Mouse (Mus musculus) G1E (cell line): ENCODE results near the gene Ifna2. TPM values are rescaled to one million over a fixed set of nuclear protein-coding genes. Genes with fewer than 3 reads are reported as not detected.

Source experiments
- ATAC-seq: 2 replicates; pipeline ENCODE4 v1.8.0; 2016; ENCODE audit warnings: mild to moderate bottlenecking; ENCODE audit not compliant: insufficient number of reproducible peaks, poor library complexity, low FRiP score, severe bottlenecking; ENCODE audit errors: extremely low read depth
- DNase-seq: peaks from one replicate; pipeline ENCODE4 v3.0.0; 2012; ENCODE audit warnings: low spot score
- H3K27me3 ChIP-seq: 2 replicates; pipeline ENCODE4 v1.6.1; 2012; ENCODE audit warnings: mild to moderate bottlenecking, low read length, inconsistent platforms; ENCODE audit not compliant: insufficient read depth
- H3K36me3 ChIP-seq: replicated peaks from 2 replicates; pipeline ENCODE3; 2012; ENCODE audit warnings: mild to moderate bottlenecking, inconsistent platforms
- H3K4me1 ChIP-seq: 2 replicates; pipeline ENCODE4 v1.6.1; 2012; ENCODE audit warnings: low read depth, low read length, inconsistent platforms, mixed read lengths; ENCODE audit not compliant: insufficient read depth
- H3K4me3 ChIP-seq: 2 replicates; pipeline ENCODE4 v1.5.1; 2012; ENCODE audit warnings: low read depth, mild to moderate bottlenecking, inconsistent platforms, low read length, moderate library complexity, mixed read lengths
- H3K9me3 ChIP-seq: replicated peaks from 2 replicates; pipeline ENCODE4 v1.6.1; 2012; ENCODE audit warnings: inconsistent platforms
- CTCF ChIP-seq: IDR thresholded peaks from 2 replicates; pipeline ENCODE4 v1.5.1; 2012; ENCODE audit warnings: low read depth, low read length, inconsistent platforms, mixed read lengths
- GATA1 ChIP-seq: IDR thresholded peaks from 2 replicates; pipeline ENCODE4 v1.6.1; 2012; ENCODE audit warnings: borderline replicate concordance, low read length, inconsistent platforms, mixed read lengths
- GATA2 ChIP-seq: IDR thresholded peaks from 2 replicates; pipeline ENCODE4 v1.6.1; 2012; ENCODE audit warnings: low read depth, low read length, inconsistent platforms, borderline replicate concordance
- POLR2AphosphoS5 ChIP-seq: IDR thresholded peaks from 2 replicates; pipeline ENCODE4 v1.6.1; 2012; ENCODE audit warnings: low read depth, low read length, inconsistent platforms; ENCODE audit not compliant: insufficient replicate concordance
- TAL1 ChIP-seq: conservative IDR thresholded peaks from 2 replicates; pipeline ENCODE4 v1.6.1; 2012; ENCODE audit warnings: low read depth, low read length, inconsistent platforms, mixed read lengths
- polyA plus RNA-seq: library from polyadenylated mRNA; stranded (reverse); fragments of >175 nt; gene quantifications from 2 replicates; pipeline ENCODE4 v1.2.3, GENCODE M21; 2012
- total RNA-seq, 2 experiments: library from RNA; stranded (forward) in 1 of 2; stranded (reverse) in 1 of 2; fragments of 200-1000 nt in 1 of 2; fragments of >200 nt in 1 of 2; fragmentation: Nextera tagmentation in 1 of 2; gene quantifications; 2 replicates each; pipeline ENCODE4 v1.2.3; 2014 to 2017

Gene Ifna2
- total and polyA plus RNA-seq, 3 experiments: not detected

GRCm38 (mm10) chr4:88676824-88677223 lies 6.9 kb downstream of the Ifna2 start, which contains the start of gene Ifna16:
Ifna16 (minus strand) TSS chr4:88676924.
- no peaks in the 10 kb centered on the region for H3K4me1 ChIP-seq
- H3K9me3 ChIP-seq: no peaks in the 10 kb centered on the region
- H3K4me3 ChIP-seq: no peak within 1 kb of the TSS
- no peak for ATAC-seq
- no peaks in the 10 kb centered on the region for H3K36me3 ChIP-seq
- no peak for TF ChIP-seq POLR2AphosphoS5
- TF ChIP-seq CTCF: no peak
- TF ChIP-seq GATA1: no peak
- no peak for TF ChIP-seq TAL1
- no peak for TF ChIP-seq GATA2
- DNase-seq: no peak
- no peaks in the 10 kb centered on the region for H3K27me3 ChIP-seq

GRCm38 (mm10) chr4:88655461-88655860 lies 28.3 kb downstream of the Ifna2 start:
- Histone ChIP-seq H3K27me3 (no peaks in the 10 kb centered on the region), H3K4me1 (no peaks in the 10 kb centered on the region), H3K36me3 (no peaks in the 10 kb centered on the region), H3K9me3 (no peaks in the 10 kb centered on the region), H3K4me3 (no peak overlapping the region)
- DNase-seq (no peak), ATAC-seq (no peak)
- TF ChIP-seq GATA2: no peak
- TF ChIP-seq GATA1: no peak
- TF ChIP-seq CTCF: no peak
- TF ChIP-seq TAL1: no peak
- no peak for TF ChIP-seq POLR2AphosphoS5

- Histone ChIP-seq H3K27me3 (no peaks in the 10 kb centered on the region), H3K4me3 (no peak overlapping the region), H3K4me1 (no peaks in the 10 kb centered on the region), H3K36me3 (no peaks in the 10 kb centered on the region), H3K9me3 (no peaks in the 10 kb centered on the region)
- ATAC-seq: no peak
- TF ChIP-seq CTCF: no peak
- TF ChIP-seq GATA2: no peak
- TF ChIP-seq POLR2AphosphoS5: no peak
- TF ChIP-seq TAL1: no peak
- TF ChIP-seq GATA1: no peak
- DNase-seq: no peak
These were observed 30.1 kb downstream of the Ifna2 start for GRCm38 (mm10) chr4:88653644-88654043.

GRCm38 (mm10) chr4:88644359-88644758 lies 39.4 kb downstream of the Ifna2 start, which contains the start of gene Ifna13:
Ifna13 (minus strand) TSS chr4:88644459.
- TF ChIP-seq POLR2AphosphoS5 (no peak), TAL1 (no peak), GATA1 (no peak), GATA2 (no peak), CTCF (no peak)
- Histone ChIP-seq H3K36me3 (no peaks in the 10 kb centered on the region), H3K9me3 (no peaks in the 10 kb centered on the region), H3K27me3 (no peaks in the 10 kb centered on the region), H3K4me3 (no peak within 1 kb of the TSS), H3K4me1 (peaks cover 4% of the 10 kb centered on the region; the same call in 1 of the 2 replicates)
- DNase-seq (no peak), ATAC-seq (no peak)

GRCm38 (mm10) chr4:88642526-88642925 lies 41.2 kb downstream of the Ifna2 start:
- TF ChIP-seq GATA1 (no peak), CTCF (no peak), POLR2AphosphoS5 (no peak), GATA2 (no peak), TAL1 (no peak)
- no peaks in the 10 kb centered on the region for H3K36me3 ChIP-seq

GRCm38 (mm10) chr4:88641077-88641831 lies 42.5 kb downstream of the Ifna2 start:
- DNase-seq: peak; percentile 52
- Histone ChIP-seq H3K27me3 (no peaks in the 10 kb centered on the region), H3K36me3 (no peaks in the 10 kb centered on the region), H3K4me3 (no peak overlapping the region), H3K9me3 (no peaks in the 10 kb centered on the region), H3K4me1 (peaks cover 4% of the 10 kb centered on the region; the same call in 1 of the 2 replicates)
- TF ChIP-seq POLR2AphosphoS5: no peak
- TF ChIP-seq TAL1: no peak
- TF ChIP-seq CTCF: no peak
- no peak for TF ChIP-seq GATA2
- peak; percentile 100 for ATAC-seq

More at GRCm38 (mm10) chr4:88642526-88642925, 41.2 kb downstream of the Ifna2 start:
- Histone ChIP-seq H3K27me3 (no peaks in the 10 kb centered on the region), H3K4me3 (no peak overlapping the region), H3K9me3 (no peaks in the 10 kb centered on the region), H3K4me1 (peaks cover 4% of the 10 kb centered on the region; the same call in 1 of the 2 replicates)
- DNase-seq (no peak), ATAC-seq (no peak)
